Mouse (Mus musculus): ENCODE measurements around the gene Mtr. TPM values are rescaled to one million over a fixed set of nuclear protein-coding genes. Genes with fewer than 3 reads are reported as not detected.
A peak's percentile ranks its signal among the peaks of the same experiment; 100 is the strongest.

The Mtr gene
- polyA plus RNA-seq, 1 experiment from 2014 or later = 12.4 TPM

GRCm38 (mm10) chr13:12272953-12273352 is 15.0 kb upstream of the Mtr start:
- Histone ChIP-seq H3K27me3 (no peaks in the 10 kb centered on the region), H3K4me2 (no peak overlapping the region), H3K9ac (no peak overlapping the region), H3K4me3 (no peak overlapping the region), H3K27ac (no peak overlapping the region), H3K9me3 (no peaks in the 10 kb centered on the region), H3K4me1 (no peaks in the 10 kb centered on the region), H3K36me3 (no peaks in the 10 kb centered on the region)
- ATAC-seq (ENCODE audit: insufficient number of reproducible peaks, low FRiP score, low TSS enrichment, low read depth) = no peak
- 45% methylated on average over 3 of the region's 3 CpGs for WGBS

GRCm38 (mm10) chr13:12267971-12268370 is 10.1 kb upstream of the Mtr start:
- no peak overlapping the region for H3K4me3 ChIP-seq
- H3K27ac ChIP-seq = no peak overlapping the region
- no peak for ATAC-seq (ENCODE audit: insufficient number of reproducible peaks, low FRiP score, low TSS enrichment, low read depth)
- WGBS = 93% methylated on average over 3 of the region's 3 CpGs
- no peak overlapping the region for H3K9ac ChIP-seq
- H3K9me3 ChIP-seq = no peaks in the 10 kb centered on the region
- H3K4me1 ChIP-seq = no peaks in the 10 kb centered on the region
- no peaks in the 10 kb centered on the region for H3K27me3 ChIP-seq
- no peaks in the 10 kb centered on the region for H3K36me3 ChIP-seq
- no peak overlapping the region for H3K4me2 ChIP-seq

- Histone ChIP-seq H3K9ac (no peak overlapping the region), H3K36me3 (no peaks in the 10 kb centered on the region), H3K4me3 (no peak overlapping the region), H3K27ac (no peak overlapping the region), H3K4me2 (no peak overlapping the region), H3K4me1 (no peaks in the 10 kb centered on the region), H3K9me3 (no peaks in the 10 kb centered on the region), H3K27me3 (no peaks in the 10 kb centered on the region)
- no peak for ATAC-seq (ENCODE audit: insufficient number of reproducible peaks, low FRiP score, low TSS enrichment, low read depth)
- WGBS = 40% methylated on average over 3 of the region's 3 CpGs
Observed at GRCm38 (mm10) chr13:12267097-12267496, 9.2 kb upstream of the Mtr start.

GRCm38 (mm10) chr13:12263996-12264395 is 6.1 kb upstream of the Mtr start:
- no peaks in the 10 kb centered on the region for H3K36me3 ChIP-seq
- no peak for ATAC-seq (ENCODE audit: insufficient number of reproducible peaks, low FRiP score, low TSS enrichment, low read depth)
- no peaks in the 10 kb centered on the region for H3K9me3 ChIP-seq
- no peaks in the 10 kb centered on the region for H3K4me1 ChIP-seq
- no peak overlapping the region for H3K9ac ChIP-seq
- no peak overlapping the region for H3K4me2 ChIP-seq
- H3K27ac ChIP-seq = no peak overlapping the region
- no peak overlapping the region for H3K4me3 ChIP-seq
- no peaks in the 10 kb centered on the region for H3K27me3 ChIP-seq
- WGBS = 68% methylated on average over 6 of the region's 6 CpGs

GRCm38 (mm10) chr13:12261505-12261904 is 3.6 kb upstream of the Mtr start:
- Histone ChIP-seq H3K36me3 (no peaks in the 10 kb centered on the region), H3K4me3 (no peak overlapping the region), H3K9ac (no peak overlapping the region), H3K4me2 (no peak overlapping the region), H3K4me1 (peaks cover 1% of the 10 kb centered on the region; the same call in 1 of the 2 replicates), H3K9me3 (no peaks in the 10 kb centered on the region), H3K27me3 (no peaks in the 10 kb centered on the region), H3K27ac (no peak overlapping the region)
- ATAC-seq (ENCODE audit: insufficient number of reproducible peaks, low FRiP score, low TSS enrichment, low read depth) = no peak

- H3K4me2 ChIP-seq = peak overlapping the region; percentile 59
- no peaks in the 10 kb centered on the region for H3K27me3 ChIP-seq
- peak overlapping the region; percentile 76 for H3K9ac ChIP-seq
- no peak for ATAC-seq (ENCODE audit: insufficient number of reproducible peaks, low FRiP score, low TSS enrichment, low read depth)
- peaks cover 11% of the 10 kb centered on the region; the same call in 1 of the 2 replicates for H3K4me1 ChIP-seq
- peak overlapping the region; percentile 93 for H3K27ac ChIP-seq
- H3K9me3 ChIP-seq = no peaks in the 10 kb centered on the region
- H3K36me3 ChIP-seq = no peaks in the 10 kb centered on the region; the same call in 1 of the 2 replicates
- H3K4me3 ChIP-seq = peak overlapping the region; percentile 76
- WGBS = 9% methylated on average over 10 of the region's 10 CpGs
Observed at GRCm38 (mm10) chr13:12256871-12257390, 982 bp downstream of the Mtr start.

GRCm38 (mm10) chr13:12255911-12256705 is 1.8 kb downstream of the Mtr start:
- Histone ChIP-seq H3K9ac (no peak overlapping the region), H3K4me1 (peaks cover 11% of the 10 kb centered on the region; the same call in 1 of the 2 replicates), H3K4me3 (peak overlapping the region; percentile 76), H3K9me3 (no peaks in the 10 kb centered on the region), H3K27ac (no peak overlapping the region), H3K36me3 (peaks cover 4% of the 10 kb centered on the region), H3K27me3 (no peaks in the 10 kb centered on the region), H3K4me2 (peak overlapping the region; percentile 59)
- no peak for ATAC-seq (ENCODE audit: insufficient number of reproducible peaks, low FRiP score, low TSS enrichment, low read depth)
- WGBS = 54% methylated on average over 3 of the region's 3 CpGs

- H3K27me3 ChIP-seq = no peaks in the 10 kb centered on the region
- H3K4me1 ChIP-seq = no peaks in the 10 kb centered on the region
- no peak overlapping the region for H3K4me3 ChIP-seq
- no peak overlapping the region for H3K27ac ChIP-seq
- H3K9me3 ChIP-seq = no peaks in the 10 kb centered on the region
- no peak overlapping the region for H3K4me2 ChIP-seq
- 97% methylated on average over 3 of the region's 3 CpGs for WGBS
- no peak overlapping the region for H3K9ac ChIP-seq
- no peak for ATAC-seq (ENCODE audit: insufficient number of reproducible peaks, low FRiP score, low TSS enrichment, low read depth)
- peaks cover 46% of the 10 kb centered on the region for H3K36me3 ChIP-seq
Observed at GRCm38 (mm10) chr13:12250496-12250895, 7.4 kb downstream of the Mtr start.

- no peaks in the 10 kb centered on the region for H3K4me1 ChIP-seq
- no peak overlapping the region for H3K9ac ChIP-seq
- H3K9me3 ChIP-seq = no peaks in the 10 kb centered on the region
- H3K27me3 ChIP-seq = no peaks in the 10 kb centered on the region
- no peak overlapping the region for H3K4me3 ChIP-seq
- ATAC-seq (ENCODE audit: insufficient number of reproducible peaks, low FRiP score, low TSS enrichment, low read depth) = no peak
- H3K27ac ChIP-seq = no peak overlapping the region
- 88% methylated on average over 8 of the region's 8 CpGs for WGBS
- no peak overlapping the region for H3K4me2 ChIP-seq
- peaks cover 57% of the 10 kb centered on the region for H3K36me3 ChIP-seq
Observed at GRCm38 (mm10) chr13:12249195-12249898, 8.6 kb downstream of the Mtr start.

GRCm38 (mm10) chr13:12245938-12246337 is 12.0 kb downstream of the Mtr start:
- Histone ChIP-seq H3K36me3 (peaks cover 82% of the 10 kb centered on the region), H3K4me2 (no peak overlapping the region), H3K4me1 (no peaks in the 10 kb centered on the region), H3K9ac (no peak overlapping the region), H3K9me3 (no peaks in the 10 kb centered on the region), H3K27me3 (no peaks in the 10 kb centered on the region), H3K4me3 (no peak overlapping the region), H3K27ac (no peak overlapping the region)
- no peak for ATAC-seq (ENCODE audit: insufficient number of reproducible peaks, low FRiP score, low TSS enrichment, low read depth)
- 100% methylated on average over 2 of the region's 2 CpGs for WGBS

GRCm38 (mm10) chr13:12243991-12244390 is 13.9 kb downstream of the Mtr start:
- Histone ChIP-seq H3K4me2 (no peak overlapping the region), H3K27ac (no peak overlapping the region), H3K27me3 (no peaks in the 10 kb centered on the region), H3K36me3 (peaks cover 69% of the 10 kb centered on the region), H3K9me3 (no peaks in the 10 kb centered on the region), H3K9ac (no peak overlapping the region), H3K4me1 (no peaks in the 10 kb centered on the region), H3K4me3 (no peak overlapping the region)
- 85% methylated on average over 4 of the region's 4 CpGs for WGBS
- no peak for ATAC-seq (ENCODE audit: insufficient number of reproducible peaks, low FRiP score, low TSS enrichment, low read depth)

GRCm38 (mm10) chr13:12232141-12232540 is 25.8 kb downstream of the Mtr start:
- ATAC-seq (ENCODE audit: insufficient number of reproducible peaks, low FRiP score, low TSS enrichment, low read depth) = no peak
- H3K9me3 ChIP-seq = no peaks in the 10 kb centered on the region
- peaks cover 78% of the 10 kb centered on the region for H3K36me3 ChIP-seq
- H3K4me3 ChIP-seq = no peak overlapping the region
- H3K9ac ChIP-seq = no peak overlapping the region
- 87% methylated on average over 4 of the region's 4 CpGs for WGBS
- no peak overlapping the region for H3K27ac ChIP-seq
- no peaks in the 10 kb centered on the region for H3K27me3 ChIP-seq
- H3K4me2 ChIP-seq = no peak overlapping the region
- H3K4me1 ChIP-seq = no peaks in the 10 kb centered on the region
